Mouse (Mus musculus): ENCODE data around the gene Spsb1. TPM values are rescaled to one million over a fixed set of nuclear protein-coding genes. Genes with fewer than 3 reads are reported as not detected.
A peak's percentile ranks its signal among the peaks of the same experiment; 100 is the strongest.

Gene Spsb1
- polyA plus RNA-seq, 1 experiment from 2014 or later, result 15.1 TPM

- WGBS, result 52% methylated on average over 3 of the region's 3 CpGs
- no peak for ATAC-seq (ENCODE audit: low read depth)
- Histone ChIP-seq H3K9ac (ENCODE audit: low read length) (no peak overlapping the region), H3K27ac (ENCODE audit: low read length) (no peak overlapping the region; the same call in 1 of the 2 replicates), H3K9me3 (ENCODE audit: control insufficient read depth, low read length) (peaks cover 4% of the 10 kb centered on the region), H3K4me1 (replicated peaks; ENCODE audit: control insufficient read depth, insufficient read depth, low read length) (peaks cover 36% of the 10 kb centered on the region), H3K4me3 (ENCODE audit: low read length) (no peak overlapping the region), H3K27me3 (ENCODE audit: control insufficient read depth, insufficient read depth, low read depth, low read length) (no peaks in the 10 kb centered on the region), H3K4me2 (ENCODE audit: low read depth, low read length) (no peak overlapping the region), H3K36me3 (ENCODE audit: control insufficient read depth, insufficient read depth, low read length) (no peaks in the 10 kb centered on the region)
Observed at GRCm38 (mm10) chr4:149916831-149917230, 38.0 kb downstream of the Spsb1 start.

- Histone ChIP-seq H3K4me1 (replicated peaks; ENCODE audit: control insufficient read depth, insufficient read depth, low read length) (peaks cover 12% of the 10 kb centered on the region), H3K36me3 (ENCODE audit: control insufficient read depth, insufficient read depth, low read length) (no peaks in the 10 kb centered on the region), H3K27ac (ENCODE audit: low read length) (0 out of 2 replicates have a peak overlapping the region, but pooled peaks have one; percentile 10), H3K9me3 (ENCODE audit: control insufficient read depth, low read length) (no peaks in the 10 kb centered on the region), H3K27me3 (ENCODE audit: control insufficient read depth, insufficient read depth, low read depth, low read length) (no peaks in the 10 kb centered on the region), H3K4me2 (ENCODE audit: low read depth, low read length) (no peak overlapping the region), H3K9ac (ENCODE audit: low read length) (no peak overlapping the region), H3K4me3 (ENCODE audit: low read length) (no peak overlapping the region)
- ATAC-seq (ENCODE audit: low read depth), result peak; percentile 28; the same call in 1 of the 2 replicates
- WGBS, result 70% methylated on average over 7 of the region's 7 CpGs
Observed at GRCm38 (mm10) chr4:149913709-149914370, 41.0 kb downstream of the Spsb1 start.

DNA sequence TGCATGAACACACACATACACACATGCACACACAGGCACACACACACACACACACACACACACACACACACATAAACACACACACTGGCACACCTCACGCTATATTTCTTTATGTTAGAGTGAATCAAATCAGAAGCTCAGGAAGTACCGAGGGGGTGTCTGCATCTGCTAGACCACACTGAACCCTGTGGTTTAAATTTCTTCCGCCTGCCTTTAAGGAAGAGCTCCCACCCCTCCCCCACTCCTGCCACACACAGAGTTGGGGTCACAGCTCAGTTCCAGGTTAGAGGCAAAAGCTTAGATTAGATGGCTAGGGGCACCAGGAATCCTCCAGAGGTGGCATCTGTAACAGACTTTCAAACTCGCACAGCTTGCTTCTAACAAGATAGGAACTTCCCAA lies 42.4 kb downstream of the Spsb1 start:
- ATAC-seq (ENCODE audit: low read depth), result no peak
- Histone ChIP-seq H3K27ac (ENCODE audit: low read length) (no peak overlapping the region), H3K4me1 (replicated peaks; ENCODE audit: control insufficient read depth, insufficient read depth, low read length) (peaks cover 12% of the 10 kb centered on the region)

GRCm38 (mm10) chr4:149910558-149910957 lies 44.3 kb downstream of the Spsb1 start:
- Histone ChIP-seq H3K4me2 (ENCODE audit: low read depth, low read length) (no peak overlapping the region), H3K36me3 (ENCODE audit: control insufficient read depth, insufficient read depth, low read length) (peaks cover 5% of the 10 kb centered on the region; the same call in 1 of the 2 replicates), H3K9me3 (ENCODE audit: control insufficient read depth, low read length) (no peaks in the 10 kb centered on the region), H3K27me3 (ENCODE audit: control insufficient read depth, insufficient read depth, low read depth, low read length) (no peaks in the 10 kb centered on the region), H3K9ac (ENCODE audit: low read length) (no peak overlapping the region), H3K27ac (ENCODE audit: low read length) (no peak overlapping the region), H3K4me1 (replicated peaks; ENCODE audit: control insufficient read depth, insufficient read depth, low read length) (peaks cover 12% of the 10 kb centered on the region), H3K4me3 (ENCODE audit: low read length) (no peak overlapping the region)
- 82% methylated on average over 4 of the region's 4 CpGs for WGBS
- ATAC-seq (ENCODE audit: low read depth), result no peak

More for the DNA sequence above, 42.4 kb downstream of the Spsb1 start:
- Histone ChIP-seq H3K9ac (ENCODE audit: low read length) (no peak overlapping the region), H3K9me3 (ENCODE audit: control insufficient read depth, low read length) (no peaks in the 10 kb centered on the region), H3K36me3 (ENCODE audit: control insufficient read depth, insufficient read depth, low read length) (no peaks in the 10 kb centered on the region), H3K4me2 (ENCODE audit: low read depth, low read length) (no peak overlapping the region), H3K27me3 (ENCODE audit: control insufficient read depth, insufficient read depth, low read depth, low read length) (no peaks in the 10 kb centered on the region), H3K4me3 (ENCODE audit: low read length) (no peak overlapping the region)
- WGBS, result 46% methylated on average over 4 of the region's 4 CpGs

- ATAC-seq (ENCODE audit: low read depth), result no peak
- Histone ChIP-seq H3K9me3 (ENCODE audit: control insufficient read depth, low read length) (no peaks in the 10 kb centered on the region), H3K36me3 (ENCODE audit: control insufficient read depth, insufficient read depth, low read length) (peaks cover 5% of the 10 kb centered on the region; the same call in 1 of the 2 replicates), H3K27ac (ENCODE audit: low read length) (no peak overlapping the region), H3K4me1 (replicated peaks; ENCODE audit: control insufficient read depth, insufficient read depth, low read length) (peaks cover 12% of the 10 kb centered on the region), H3K4me2 (ENCODE audit: low read depth, low read length) (no peak overlapping the region), H3K27me3 (ENCODE audit: control insufficient read depth, insufficient read depth, low read depth, low read length) (no peaks in the 10 kb centered on the region), H3K4me3 (ENCODE audit: low read length) (no peak overlapping the region), H3K9ac (ENCODE audit: low read length) (no peak overlapping the region)
- WGBS, result 81% methylated on average over 13 of the region's 13 CpGs
Observed at GRCm38 (mm10) chr4:149909551-149909950, 45.3 kb downstream of the Spsb1 start.

- H3K4me3 ChIP-seq (ENCODE audit: low read length), result no peak overlapping the region
- H3K36me3 ChIP-seq (ENCODE audit: control insufficient read depth, insufficient read depth, low read length), result peaks cover 5% of the 10 kb centered on the region; the same call in 1 of the 2 replicates
- H3K4me1 ChIP-seq (replicated peaks; ENCODE audit: control insufficient read depth, insufficient read depth, low read length), result peaks cover 7% of the 10 kb centered on the region
- H3K27me3 ChIP-seq (ENCODE audit: control insufficient read depth, insufficient read depth, low read depth, low read length), result no peaks in the 10 kb centered on the region
- ATAC-seq (ENCODE audit: low read depth), result no peak
- H3K9me3 ChIP-seq (ENCODE audit: control insufficient read depth, low read length), result no peaks in the 10 kb centered on the region
- no peak overlapping the region for H3K4me2 ChIP-seq (ENCODE audit: low read depth, low read length)
- H3K9ac ChIP-seq (ENCODE audit: low read length), result no peak overlapping the region
- H3K27ac ChIP-seq (ENCODE audit: low read length), result no peak overlapping the region
- WGBS, result 66% methylated on average over 7 of the region's 7 CpGs
Observed at GRCm38 (mm10) chr4:149908923-149909322, 45.9 kb downstream of the Spsb1 start.

GRCm38 (mm10) chr4:149907656-149908055 lies 47.2 kb downstream of the Spsb1 start:
- WGBS, result 54% methylated on average over 7 of the region's 7 CpGs
- no peaks in the 10 kb centered on the region for H3K9me3 ChIP-seq (ENCODE audit: control insufficient read depth, low read length)
- ATAC-seq (ENCODE audit: low read depth), result no peak
- H3K27me3 ChIP-seq (ENCODE audit: control insufficient read depth, insufficient read depth, low read depth, low read length), result no peaks in the 10 kb centered on the region
- peaks cover 7% of the 10 kb centered on the region; the same call in 1 of the 2 replicates for H3K4me1 ChIP-seq (replicated peaks; ENCODE audit: control insufficient read depth, insufficient read depth, low read length)
- no peak overlapping the region for H3K4me3 ChIP-seq (ENCODE audit: low read length)
- no peak overlapping the region for H3K27ac ChIP-seq (ENCODE audit: low read length)
- H3K36me3 ChIP-seq (ENCODE audit: control insufficient read depth, insufficient read depth, low read length), result peaks cover 5% of the 10 kb centered on the region; the same call in 1 of the 2 replicates
- no peak overlapping the region for H3K4me2 ChIP-seq (ENCODE audit: low read depth, low read length)
- H3K9ac ChIP-seq (ENCODE audit: low read length), result no peak overlapping the region

GRCm38 (mm10) chr4:149906921-149907320 lies 47.9 kb downstream of the Spsb1 start:
- no peaks in the 10 kb centered on the region for H3K9me3 ChIP-seq (ENCODE audit: control insufficient read depth, low read length)
- ATAC-seq (ENCODE audit: low read depth), result no peak

DNA sequence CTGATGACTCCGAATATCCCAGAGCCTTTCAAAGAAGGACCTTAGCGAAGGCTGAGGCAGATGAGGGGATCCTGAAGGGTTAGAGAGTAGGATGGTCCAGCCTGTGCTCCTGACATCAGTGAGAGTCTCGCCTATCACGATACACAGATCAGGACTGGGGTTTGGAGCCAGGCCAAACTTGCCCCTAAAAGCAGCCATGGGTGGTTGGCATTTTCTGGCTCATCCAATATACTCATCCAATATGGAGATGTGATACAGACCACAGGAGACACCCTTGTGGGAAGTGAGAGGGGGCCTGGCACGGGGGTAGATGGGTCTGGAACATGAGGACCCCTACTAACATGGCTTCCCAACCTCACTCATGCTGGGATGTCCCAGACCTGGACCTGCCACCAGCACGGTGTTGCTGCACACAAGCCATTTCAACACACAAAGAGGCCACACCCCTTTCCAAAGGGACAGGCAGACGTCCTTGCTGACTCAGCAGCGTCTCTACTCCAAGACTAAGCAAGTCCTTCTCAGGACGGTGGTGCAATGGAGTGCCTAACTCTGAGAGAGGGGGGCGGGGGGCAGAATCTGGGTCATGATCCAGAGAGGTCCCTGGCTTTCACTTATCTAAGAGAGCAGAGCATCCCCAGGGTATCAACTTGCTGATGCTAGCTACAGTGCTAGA lies 49.4 kb downstream of the Spsb1 start:
- H3K27ac ChIP-seq (ENCODE audit: low read length), result no peak overlapping the region
- WGBS, result 83% methylated on average over 10 of the region's 10 CpGs
- no peak overlapping the region for H3K9ac ChIP-seq (ENCODE audit: low read length)
- no peaks in the 10 kb centered on the region for H3K27me3 ChIP-seq (ENCODE audit: control insufficient read depth, insufficient read depth, low read depth, low read length)
- H3K36me3 ChIP-seq (ENCODE audit: control insufficient read depth, insufficient read depth, low read length), result peaks cover 5% of the 10 kb centered on the region; the same call in 1 of the 2 replicates
- peaks cover 4% of the 10 kb centered on the region; the same call in 1 of the 2 replicates for H3K4me1 ChIP-seq (replicated peaks; ENCODE audit: control insufficient read depth, insufficient read depth, low read length)
- H3K9me3 ChIP-seq (ENCODE audit: control insufficient read depth, low read length), result no peaks in the 10 kb centered on the region
- ATAC-seq (ENCODE audit: low read depth), result no peak
- H3K4me2 ChIP-seq (ENCODE audit: low read depth, low read length), result no peak overlapping the region
- H3K4me3 ChIP-seq (ENCODE audit: low read length), result no peak overlapping the region

More at GRCm38 (mm10) chr4:149906921-149907320, 47.9 kb downstream of the Spsb1 start:
- Histone ChIP-seq H3K27ac (ENCODE audit: low read length) (no peak overlapping the region), H3K27me3 (ENCODE audit: control insufficient read depth, insufficient read depth, low read depth, low read length) (no peaks in the 10 kb centered on the region), H3K36me3 (ENCODE audit: control insufficient read depth, insufficient read depth, low read length) (peaks cover 5% of the 10 kb centered on the region; the same call in 1 of the 2 replicates), H3K9ac (ENCODE audit: low read length) (no peak overlapping the region), H3K4me2 (ENCODE audit: low read depth, low read length) (no peak overlapping the region), H3K4me1 (replicated peaks; ENCODE audit: control insufficient read depth, insufficient read depth, low read length) (peaks cover 4% of the 10 kb centered on the region; the same call in 1 of the 2 replicates), H3K4me3 (ENCODE audit: low read length) (no peak overlapping the region)
- 52% methylated on average over 13 of the region's 13 CpGs for WGBS

Data from lung, embryonic 16.5 days (tissue).